Mouse (Mus musculus) layer of hippocampus, adult 6 months (tissue): ENCODE data around the gene Aqp7. TPM values are rescaled to one million over a fixed set of nuclear protein-coding genes. Genes with fewer than 3 reads are reported as not detected.

ENCODE experiments used
- long read RNA-seq, 2 experiments: library from polyadenylated mRNA; unstranded; transcript quantifications; one replicate each; pipeline ENCODE4 v2.0.0; 2019 to 2020
- microRNA-seq: library from miRNA; unstranded; fragments of <30 nt; microRNA quantifications from one replicate; pipeline ENCODE4 v1.2.0, GENCODE M21; 2020
- polyA plus RNA-seq: library from polyadenylated mRNA; unstranded; fragments of <200 nt; fragmentation: Nextera tagmentation; gene quantifications from 2 replicates; pipeline ENCODE4 v1.2.3, GENCODE M21; 2021

The Aqp7 gene
- polyA plus RNA-seq: not detected in 2 replicates
- long read RNA-seq, experiment 1: 0 reads
- long read RNA-seq, experiment 2: 0 reads

DNA sequence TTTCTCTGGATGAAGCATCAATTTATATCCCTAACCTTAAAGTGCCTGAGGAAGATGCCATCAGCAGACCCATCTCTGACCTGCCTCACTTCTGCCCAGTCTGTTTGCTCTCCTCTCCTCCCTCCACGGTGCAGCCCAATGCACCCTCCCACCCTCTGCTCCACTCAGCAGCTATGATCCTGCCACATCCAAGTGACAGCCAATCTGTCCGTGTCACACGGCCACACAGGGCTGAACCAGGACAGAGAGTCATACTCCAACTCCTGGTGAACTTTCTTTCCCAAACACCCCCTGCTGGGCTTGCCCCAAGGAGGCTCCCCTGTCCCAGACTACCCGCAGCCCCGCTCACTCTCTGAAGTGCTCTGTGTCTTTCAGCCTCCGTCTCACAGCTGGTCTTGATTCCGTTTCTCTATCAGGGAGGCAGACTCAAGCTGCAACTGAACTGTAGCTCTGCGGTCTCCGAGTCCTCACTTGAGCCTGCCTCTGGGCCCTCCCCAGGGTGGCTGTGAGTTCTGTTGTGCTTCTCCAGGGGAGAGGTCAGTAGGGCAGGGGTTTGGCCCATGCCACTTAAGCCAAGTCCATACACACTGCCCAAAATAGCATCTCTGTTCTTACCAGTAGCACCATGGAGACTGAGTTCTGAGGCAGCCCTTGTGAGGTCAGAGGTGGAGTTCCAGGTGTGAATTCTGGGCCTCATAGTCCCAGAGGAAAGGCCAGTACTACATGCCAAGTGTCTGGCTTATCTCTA is at the start of gene Aqp7:
TSS of gene Aqp7 (minus strand) at position 616 of the 748 bp plus-strand sequence.

Small RNAs within 50 kb of the gene (microRNA-seq; reads per million reads assigned to microRNA genes)
- 1.5 reads per million for gene Mir3094

Other genes with a start within 250 kb of the Aqp7 start
- gene B4galt1, start 194.1 kb downstream of the Aqp7 start, polyA plus RNA-seq: 5.3 and 11.2 TPM in 2 replicates
- not detected in 2 replicates for gene Spink4, start 128.1 kb downstream of the Aqp7 start, polyA plus RNA-seq
- 62.8 and 75.0 TPM in 2 replicates for gene Bag1, start 99.8 kb downstream of the Aqp7 start, polyA plus RNA-seq
- 146 and 162 TPM in 2 replicates for gene Chmp5, start 99.7 kb downstream of the Aqp7 start, polyA plus RNA-seq
- gene Nfx1, start 77.2 kb downstream of the Aqp7 start, polyA plus RNA-seq: 25.1 and 25.9 TPM in 2 replicates
- not detected in 2 replicates for gene Aqp3, start 50.0 kb upstream of the Aqp7 start, polyA plus RNA-seq
- gene Nol6, start 76.3 kb upstream of the Aqp7 start, polyA plus RNA-seq: 46.6 and 51.3 TPM in 2 replicates
- gene Ube2r2, start 87.6 kb upstream of the Aqp7 start, polyA plus RNA-seq: 18.9 and 19.5 TPM in 2 replicates
- 16.2 and 17.2 TPM in 2 replicates for gene Ubap2, start 227.0 kb upstream of the Aqp7 start, polyA plus RNA-seq